Mouse (Mus musculus) thymus, adult 2 months (tissue): ENCODE results near the gene Cers5.
"Not testable (repeated sequence)": the region's sequence is repeated elsewhere in the genome, so short reads cannot be mapped to it uniquely, and the experiment has no call there.

Source experiments
- CTCF ChIP-seq: fragments of 200-500 bp; IDR thresholded peaks from 2 replicates; pipeline ENCODE4 v1.5.1; 2012; ENCODE audit warnings: mild to moderate bottlenecking, control low read depth, low read length, moderate library complexity, borderline replicate concordance; ENCODE audit not compliant: control insufficient read depth, poor library complexity, insufficient read depth; ENCODE audit errors: extremely low read depth
- POLR2A ChIP-seq: fragments of 200-500 bp; IDR thresholded peaks from 2 replicates; pipeline ENCODE4 v1.6.1; 2012; ENCODE audit warnings: mild to moderate bottlenecking, low read length, control low read depth, moderate library complexity; ENCODE audit not compliant: control insufficient read depth, poor library complexity, insufficient read depth; ENCODE audit errors: extremely low read depth

- not testable (repeated sequence) for TF ChIP-seq POLR2A, CTCF
Measured at GRCm38 (mm10) chr15:99701640-99701998, 71.1 kb downstream of the Cers5 start.
